Mouse (Mus musculus) layer of hippocampus, adult 11-12 months (tissue): Measurements from ENCODE around the gene Madd.

Experiments
- DNase-seq: peaks from one replicate; pipeline ENCODE4 v3.0.0; 2022; ENCODE audit warnings: low spot score

The Madd gene

DNA sequence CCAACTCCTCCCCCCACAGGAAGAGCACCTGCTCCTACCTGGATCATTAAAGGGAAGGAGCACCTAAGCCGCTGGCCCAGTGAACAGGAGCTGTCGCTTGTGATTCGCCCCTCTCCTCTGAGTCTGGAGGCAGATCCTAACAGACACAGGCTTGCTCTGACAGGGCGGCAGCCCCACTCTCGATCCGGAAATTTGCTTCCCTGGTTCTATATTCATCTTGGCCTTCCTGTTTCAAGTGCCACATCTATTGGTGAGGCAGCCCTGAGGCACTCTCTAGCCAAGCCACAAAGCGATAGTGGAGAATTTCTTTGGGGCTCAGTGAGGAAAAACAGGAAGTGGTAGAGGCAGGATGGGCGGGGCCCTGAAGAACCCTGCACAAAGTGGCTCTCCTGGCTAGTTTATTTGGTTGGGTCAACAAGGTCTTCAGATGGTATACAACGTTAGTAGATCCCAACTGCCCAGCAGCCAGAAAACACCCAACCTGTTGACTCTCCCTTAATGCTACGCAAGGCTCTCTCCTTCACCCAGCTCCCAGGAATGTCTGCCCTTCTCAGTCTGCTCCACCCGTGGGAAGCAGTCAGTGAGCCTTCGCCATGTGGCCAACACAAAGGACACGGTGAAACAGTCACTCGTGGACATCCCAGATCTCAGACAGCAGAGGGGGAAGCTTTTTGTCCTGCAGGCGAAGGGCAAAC, at the start of gene Madd:
TSS of gene Madd (minus strand) at position 127 of the 695 bp plus-strand sequence.
- DNase-seq: peak; percentile 48

DNA sequence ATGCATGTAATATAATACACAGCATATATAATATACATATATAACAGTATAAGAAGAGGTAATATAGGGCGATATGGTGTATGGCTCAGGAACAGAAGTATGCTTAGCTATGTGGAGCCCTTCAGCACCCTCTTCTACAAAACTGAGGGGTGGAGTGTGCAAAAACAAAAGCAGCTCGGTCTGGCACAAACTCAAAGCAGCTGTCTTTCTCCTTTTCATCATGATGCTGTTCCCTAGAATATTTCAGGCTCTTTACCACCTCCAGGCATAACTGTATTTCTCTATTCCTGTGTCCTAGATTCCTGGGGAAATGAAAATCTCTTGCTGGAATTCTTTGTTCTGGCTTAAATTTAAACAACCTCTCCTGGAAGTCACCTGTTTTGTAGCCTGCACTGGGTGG, 46.1 kb upstream of the Madd start:
- DNase-seq: no peak

- no peak for DNase-seq
Measured at GRCm38 (mm10) chr2:91223614-91224013, 40.0 kb upstream of the Madd start.

DNA sequence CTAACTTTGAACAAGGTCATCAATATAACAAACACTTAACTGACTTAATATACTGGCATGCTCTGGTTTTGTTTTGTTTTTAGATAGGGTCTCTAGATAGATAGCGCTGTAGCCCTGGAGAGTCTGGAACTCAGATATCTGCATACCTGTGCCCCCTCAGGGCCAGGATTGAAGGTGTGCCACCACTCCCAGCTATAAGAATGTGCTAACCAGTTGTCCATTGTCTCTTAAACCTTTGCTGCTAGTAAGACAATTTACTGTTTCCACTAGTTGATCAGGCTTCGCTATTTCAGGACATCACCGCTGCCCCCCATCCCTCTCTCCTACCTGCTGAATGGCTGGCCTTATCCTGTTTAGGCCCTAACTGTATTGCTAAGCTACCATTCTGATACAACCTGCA, 36.9 kb upstream of the Madd start:
- no peak for DNase-seq

GRCm38 (mm10) chr2:91217032-91217431, 33.4 kb upstream of the Madd start:
- DNase-seq: no peak

GRCm38 (mm10) chr2:91213311-91213710, 29.7 kb upstream of the Madd start:
- no peak for DNase-seq

DNA sequence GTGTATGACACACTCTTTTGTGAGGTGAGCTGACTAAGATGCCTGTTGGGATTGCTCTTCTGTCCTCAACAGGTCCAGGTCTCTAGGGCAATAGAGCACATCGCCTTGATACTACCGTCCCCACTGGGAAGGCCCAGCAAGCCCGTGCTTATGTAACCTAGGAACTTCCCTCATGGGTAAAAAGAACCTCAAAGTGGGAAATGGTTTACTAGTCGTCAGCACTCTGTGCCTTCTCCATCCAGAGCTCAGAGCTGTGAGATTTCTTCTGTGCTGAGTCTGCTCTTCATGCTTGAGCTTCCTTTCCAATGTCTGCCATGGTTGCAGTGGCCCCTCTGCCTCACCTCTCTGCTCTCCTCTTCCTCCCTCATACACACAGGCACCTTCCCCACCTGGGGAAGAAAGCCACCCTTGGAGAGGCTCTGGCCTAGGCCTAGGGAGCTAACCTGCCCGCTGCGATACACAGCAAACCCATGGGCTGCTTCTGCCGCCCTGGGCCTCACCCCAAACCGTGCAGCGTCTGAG, 22.7 kb upstream of the Madd start:
- DNase-seq: peak; percentile 36

DNA sequence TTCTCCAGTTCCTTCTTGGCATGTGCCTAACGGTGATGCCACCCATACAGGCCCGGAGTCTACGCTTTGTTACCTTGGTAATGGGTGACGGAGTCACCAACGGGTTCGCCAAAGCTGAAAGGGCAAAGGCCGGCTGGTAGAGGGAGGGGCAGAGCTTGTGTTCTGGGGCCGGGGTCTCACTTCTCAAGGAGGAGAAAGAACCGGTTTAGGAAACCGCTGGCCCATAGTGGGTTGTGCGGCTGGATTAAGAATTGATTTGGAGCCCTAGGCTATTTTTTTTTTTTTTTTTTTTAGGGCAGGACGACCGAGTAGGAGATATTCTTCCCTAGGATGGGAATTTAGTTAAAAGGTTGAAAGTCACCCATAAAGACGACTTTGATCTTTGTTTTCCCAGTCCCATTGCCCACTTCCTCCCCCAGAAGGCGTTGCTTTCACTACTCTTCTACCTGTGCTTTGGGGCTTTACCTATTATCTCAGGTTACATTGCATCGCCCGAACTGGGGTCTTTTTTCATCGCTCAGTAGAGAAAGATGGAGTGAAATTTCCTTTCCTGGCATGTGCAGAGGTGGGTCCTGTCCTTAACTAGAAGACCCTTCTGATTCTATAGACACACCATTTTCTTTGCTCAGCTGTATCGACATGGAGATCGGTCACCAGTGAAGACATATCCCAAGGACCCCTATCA, 19.5 kb upstream of the Madd start:
- DNase-seq: no peak

DNA sequence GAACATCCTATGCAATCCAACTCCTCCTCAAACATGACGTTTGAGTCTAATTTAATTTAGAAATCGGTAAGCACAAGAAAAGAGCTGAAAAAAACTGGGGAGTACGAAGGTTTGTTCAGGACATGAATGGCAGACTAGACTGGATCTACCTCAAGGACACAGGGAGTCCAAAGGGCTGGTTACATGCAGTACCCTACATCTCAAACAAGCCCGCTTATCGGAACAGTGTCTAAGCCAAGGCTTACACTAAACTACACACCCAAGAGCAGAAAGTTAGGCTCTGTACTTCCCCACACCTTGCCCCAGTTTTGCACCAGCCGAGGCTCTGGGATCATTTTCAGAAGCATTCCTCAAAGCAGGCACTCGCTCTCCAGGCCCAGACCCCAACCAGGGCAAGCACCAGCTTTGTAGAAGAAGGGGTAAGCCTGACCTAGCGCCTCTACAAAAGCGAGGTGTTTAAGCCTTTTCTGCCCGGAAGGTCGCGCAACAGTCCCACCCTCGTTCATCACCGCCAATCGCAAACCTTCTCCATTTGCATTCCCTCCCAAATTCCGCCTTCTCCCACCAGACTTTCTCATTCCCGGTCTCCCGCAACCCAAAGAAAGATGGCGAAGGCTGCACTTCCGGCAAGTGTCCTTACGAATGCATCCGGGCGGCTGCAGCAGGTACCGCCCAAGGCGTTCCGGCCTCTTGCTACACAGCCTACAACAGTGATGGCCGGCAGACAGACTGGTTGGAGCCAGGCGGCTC, 18.8 kb upstream of the Madd start, which contains the start of the genes Nr1h3 and Acp2:
TSS of gene Nr1h3 (minus strand) at position 613 of the 750 bp plus-strand sequence.
TSS of gene Acp2 (plus strand) at position 664 of the 750 bp plus-strand sequence.
- peak; percentile 96 for DNase-seq

DNA sequence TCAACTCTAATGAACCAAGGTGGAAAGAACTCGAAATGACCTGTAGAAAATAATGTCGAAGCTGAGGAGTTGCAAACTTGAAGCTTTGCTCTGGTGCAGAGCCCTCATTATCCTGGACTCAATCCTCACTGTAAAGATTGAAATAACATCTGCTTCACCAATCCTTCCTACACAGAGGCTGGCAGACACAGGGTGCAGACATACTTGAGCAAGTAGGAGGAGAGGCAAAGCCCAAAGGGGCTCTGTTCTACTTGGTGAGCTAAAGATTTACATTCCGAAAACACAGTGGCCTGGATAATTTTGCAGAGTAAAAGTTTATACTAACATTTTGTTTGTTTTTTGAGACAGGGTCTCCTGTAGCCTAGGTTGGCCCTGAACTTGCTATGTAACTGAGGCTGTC, 15.3 kb upstream of the Madd start:
- DNase-seq: no peak

- DNase-seq: peak; percentile 62
Measured at GRCm38 (mm10) chr2:91196577-91197001, 13.0 kb upstream of the Madd start.

DNA sequence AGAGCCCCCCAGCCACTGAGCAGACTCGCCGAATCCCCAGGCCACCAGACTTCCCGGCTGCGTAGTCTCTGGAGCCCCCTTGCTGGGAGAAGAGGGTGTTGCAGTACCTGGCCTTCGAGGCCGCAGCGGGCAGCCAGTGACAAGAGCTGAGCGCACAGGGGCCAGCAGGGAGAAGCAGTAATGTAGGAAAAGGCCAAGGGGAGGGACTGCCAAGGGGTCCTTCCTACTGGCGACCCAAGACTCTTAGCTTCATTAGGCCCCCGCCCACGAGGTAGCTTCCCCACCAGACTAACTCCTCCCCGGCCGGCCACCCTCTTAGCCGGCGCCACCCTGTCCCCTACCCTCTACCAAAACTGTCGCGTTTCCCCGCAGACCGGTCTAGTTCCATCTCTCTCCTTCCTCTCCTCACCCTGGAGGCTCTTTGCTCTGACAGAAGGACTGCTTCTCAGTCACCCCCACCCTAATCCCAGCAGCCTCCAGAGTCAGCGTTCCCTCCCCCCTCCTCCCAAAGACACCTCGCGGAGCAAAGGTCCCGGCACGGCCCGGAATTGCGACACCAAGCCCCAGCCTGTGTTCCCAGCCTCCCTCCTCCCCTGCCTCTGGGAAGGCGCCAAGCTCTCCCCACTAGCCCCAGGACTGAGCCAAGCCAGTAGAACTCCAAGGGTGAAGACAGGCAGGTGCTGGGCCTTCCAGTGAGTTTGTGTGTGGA, 11.1 kb upstream of the Madd start:
- DNase-seq: peak; percentile 54

GRCm38 (mm10) chr2:91190501-91190900, 6.9 kb upstream of the Madd start:
- no peak for DNase-seq

DNA sequence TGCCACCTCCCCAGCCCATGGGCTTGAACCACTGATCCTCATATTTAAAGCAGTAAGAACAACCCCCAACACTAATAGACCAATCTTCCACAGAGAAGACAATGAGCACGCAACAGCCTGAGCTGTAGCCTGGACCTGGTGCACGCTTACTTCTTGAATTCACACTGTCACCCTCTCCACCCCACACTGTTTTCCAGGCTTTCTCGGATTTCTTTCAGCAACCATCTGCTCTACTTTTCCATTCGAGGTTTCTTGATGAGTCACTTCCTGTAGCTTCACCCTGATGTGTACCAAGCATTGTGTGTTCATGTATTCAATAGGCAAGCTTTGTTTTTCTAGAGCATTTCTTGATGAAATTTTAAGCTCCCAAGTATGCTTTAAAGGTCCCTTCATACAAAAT, 3.8 kb upstream of the Madd start:
- DNase-seq: no peak

DNA sequence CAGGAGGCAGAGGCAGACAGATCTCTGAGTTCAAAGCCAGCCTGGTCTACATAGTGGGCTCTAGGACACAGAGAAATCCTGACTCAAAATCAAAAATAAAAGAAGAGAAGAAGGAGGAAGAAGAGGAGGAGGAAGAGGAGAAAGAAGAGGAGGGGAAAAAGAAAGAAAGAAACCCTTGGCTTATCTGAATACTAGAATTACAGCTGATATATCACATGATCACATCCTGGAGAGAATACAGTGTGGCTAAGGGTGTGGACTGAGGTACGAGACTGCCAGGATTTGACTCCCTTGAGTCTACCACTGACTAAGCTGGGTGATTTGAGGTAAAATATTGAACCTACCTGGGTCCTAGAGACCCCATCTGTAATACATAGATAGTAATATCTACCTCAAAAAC, 2.6 kb upstream of the Madd start:
- no peak for DNase-seq

GRCm38 (mm10) chr2:91183148-91183513, 506 bp downstream of the Madd start:
- peak; percentile 97 for DNase-seq

- peak; percentile 86 for DNase-seq
Measured at GRCm38 (mm10) chr2:91182405-91183147, 1.1 kb downstream of the Madd start.

DNA sequence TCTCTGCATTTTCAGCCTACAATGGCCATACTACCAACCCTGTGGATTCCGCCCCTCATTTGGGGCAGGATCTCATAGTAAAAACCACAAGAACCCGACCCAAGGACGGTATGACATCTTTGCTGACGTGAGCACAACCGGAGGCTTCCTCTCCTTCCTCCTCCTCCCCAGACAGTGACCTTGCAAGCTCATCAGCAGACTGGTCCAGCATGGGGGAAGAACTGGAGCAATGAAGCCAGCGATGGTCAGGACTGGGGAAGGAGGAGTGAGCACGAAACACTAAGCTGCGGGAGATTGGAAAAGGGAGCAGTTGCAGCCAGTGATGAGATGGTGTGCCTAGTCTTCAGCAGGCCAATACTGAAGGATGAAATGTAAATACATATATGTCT, 1.6 kb downstream of the Madd start:
- peak; percentile 34 for DNase-seq

DNA sequence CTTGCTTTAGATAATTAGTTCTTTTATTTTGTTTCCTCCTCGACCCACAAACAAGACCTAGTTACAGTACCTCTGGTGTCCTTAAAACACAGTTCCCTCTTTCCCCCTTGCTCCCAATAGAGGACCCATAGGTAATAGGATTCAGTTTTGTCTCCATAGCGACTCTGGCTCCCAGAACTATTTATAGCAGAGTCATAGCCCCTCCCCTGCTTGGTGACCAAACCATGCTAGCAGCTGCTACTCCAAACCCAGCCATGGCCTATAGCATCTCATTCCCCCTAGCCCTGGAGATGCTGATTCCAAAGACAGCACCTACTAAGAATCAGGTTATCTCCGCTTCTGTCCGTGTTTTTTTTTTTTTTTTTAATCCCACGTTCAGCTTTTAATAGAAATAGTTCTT, 2.9 kb downstream of the Madd start:
- no peak for DNase-seq

DNA sequence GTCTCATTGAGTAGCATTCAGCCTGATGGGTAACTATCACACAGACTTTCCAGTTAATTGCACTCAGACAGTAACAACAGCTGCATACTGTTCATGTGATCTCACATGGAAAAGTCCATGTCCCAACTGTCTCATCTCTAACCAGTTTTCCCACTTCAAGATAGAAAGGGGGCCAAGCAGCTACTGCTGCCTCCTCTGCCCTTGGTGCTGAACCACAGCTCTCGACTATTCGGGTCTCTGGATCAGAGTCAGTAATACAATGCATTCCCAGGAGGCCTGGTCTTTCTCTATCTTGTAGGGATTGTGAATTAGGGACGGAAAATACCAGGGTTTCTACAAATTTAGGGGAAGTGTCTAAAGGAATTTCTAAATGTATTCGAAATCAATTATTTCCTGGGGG, 3.8 kb downstream of the Madd start:
- no peak for DNase-seq

- no peak for DNase-seq
Measured at GRCm38 (mm10) chr2:91176234-91176633, 7.4 kb downstream of the Madd start.
